Mouse (Mus musculus): Measurements from ENCODE around the gene Spn. TPM values are rescaled to one million over a fixed set of nuclear protein-coding genes. Genes with fewer than 3 reads are reported as not detected.

Gene Spn
- polyA plus RNA-seq, 1 experiment: 21.7 TPM

- no peaks in the 10 kb centered on the region for H3K36me3 ChIP-seq (ENCODE audit: control insufficient read depth, insufficient read depth)
- no peaks in the 10 kb centered on the region for H3K27me3 ChIP-seq (ENCODE audit: control insufficient read depth, insufficient read depth, insufficient read length)
- H3K4me2 ChIP-seq (ENCODE audit: low read depth): peak overlapping the region; percentile 55
- H3ac ChIP-seq (ENCODE audit: control insufficient read depth, insufficient read length): no peak overlapping the region
- TF ChIP-seq SRF (IDR thresholded peaks at IDR 0.05; ENCODE audit: control insufficient read depth, insufficient read length, low read depth) (no peak), MYOG (IDR thresholded peaks at IDR 0.05; ENCODE audit: control insufficient read depth in 1 of 3, insufficient read depth in 1 of 3, insufficient read length in 2 of 3, low read depth in 2 of 3) (peak in 2 of 3 experiments; percentile 17 to 77), E2F4 (IDR thresholded peaks at IDR 0.05; ENCODE audit: insufficient read depth) (no peak), MAX (IDR thresholded peaks at IDR 0.05; ENCODE audit: low read depth) (no peak), USF1 (IDR thresholded peaks at IDR 0.05; ENCODE audit: low read depth) (no peak), POLR2AphosphoS2 (IDR thresholded peaks at IDR 0.05; ENCODE audit: insufficient read length, low read depth) (no peak), REST (IDR thresholded peaks at IDR 0.05; ENCODE audit: insufficient read depth, insufficient read length) (no peak), POLR2A (IDR thresholded peaks at IDR 0.05; ENCODE audit: insufficient read length, low read depth) (no peak), MYOD1 (IDR thresholded peaks at IDR 0.05; ENCODE audit: control insufficient read depth in 1 of 3, insufficient read length in 2 of 3, low read depth in 2 of 3) (peak in 1 of 3 experiments; percentile 37), CEBPB (IDR thresholded peaks at IDR 0.05; ENCODE audit: insufficient read depth, poor library complexity, severe bottlenecking) (peak; percentile 56; the same call in 1 of the 2 replicates), TCF3 (IDR thresholded peaks at IDR 0.05; ENCODE audit: insufficient read length, low read depth) (no peak), TCF12 (IDR thresholded peaks at IDR 0.05; ENCODE audit: insufficient read depth, poor library complexity, severe bottlenecking) (peak; percentile 36)
- no peak overlapping the region for H3K4me3 ChIP-seq
- H3K79me2 ChIP-seq (ENCODE audit: control insufficient read depth, insufficient read depth): no peaks in the 10 kb centered on the region
These were observed 43.2 kb upstream of the Spn start for GRCm38 (mm10) chr7:127180783-127181182.

- Histone ChIP-seq H3K4me2 (ENCODE audit: low read depth) (peak overlapping the region; percentile 6), H3K79me2 (ENCODE audit: control insufficient read depth, insufficient read depth) (no peaks in the 10 kb centered on the region), H3K27me3 (ENCODE audit: control insufficient read depth, insufficient read depth, insufficient read length) (no peaks in the 10 kb centered on the region), H3K4me3 (no peak overlapping the region), H3K36me3 (ENCODE audit: control insufficient read depth, insufficient read depth) (no peaks in the 10 kb centered on the region), H3ac (ENCODE audit: control insufficient read depth, insufficient read length) (no peak overlapping the region)
- TF ChIP-seq MYOD1 (IDR thresholded peaks at IDR 0.05; ENCODE audit: control insufficient read depth in 1 of 3, insufficient read length in 2 of 3, low read depth in 2 of 3): peak in 1 of 3 experiments; percentile 36
- TF ChIP-seq SRF (IDR thresholded peaks at IDR 0.05; ENCODE audit: control insufficient read depth, insufficient read length, low read depth): no peak
- no peak for TF ChIP-seq E2F4 (IDR thresholded peaks at IDR 0.05; ENCODE audit: insufficient read depth)
- TF ChIP-seq USF1 (IDR thresholded peaks at IDR 0.05; ENCODE audit: low read depth): peak; percentile 11
These were observed 39.3 kb upstream of the Spn start for GRCm38 (mm10) chr7:127176937-127177336.

GRCm38 (mm10) chr7:127166501-127166900 lies 28.9 kb upstream of the Spn start:
- no peak overlapping the region for H3ac ChIP-seq (ENCODE audit: control insufficient read depth, insufficient read length)
- H3K27me3 ChIP-seq (ENCODE audit: control insufficient read depth, insufficient read depth, insufficient read length): peaks cover 7% of the 10 kb centered on the region
- no peak for TF ChIP-seq MAX (IDR thresholded peaks at IDR 0.05; ENCODE audit: low read depth)
- TF ChIP-seq POLR2A (IDR thresholded peaks at IDR 0.05; ENCODE audit: insufficient read length, low read depth): no peak
- no peak for TF ChIP-seq TCF3 (IDR thresholded peaks at IDR 0.05; ENCODE audit: insufficient read length, low read depth)
- no peak for TF ChIP-seq POLR2AphosphoS2 (IDR thresholded peaks at IDR 0.05; ENCODE audit: insufficient read length, low read depth)
- TF ChIP-seq MYOD1 (IDR thresholded peaks at IDR 0.05; ENCODE audit: control insufficient read depth in 1 of 3, insufficient read length in 2 of 3, low read depth in 2 of 3): no peak
- no peak for TF ChIP-seq E2F4 (IDR thresholded peaks at IDR 0.05; ENCODE audit: insufficient read depth)
- no peak for TF ChIP-seq USF1 (IDR thresholded peaks at IDR 0.05; ENCODE audit: low read depth)
- no peak for TF ChIP-seq TCF12 (IDR thresholded peaks at IDR 0.05; ENCODE audit: insufficient read depth, poor library complexity, severe bottlenecking)
- TF ChIP-seq SRF (IDR thresholded peaks at IDR 0.05; ENCODE audit: control insufficient read depth, insufficient read length, low read depth): no peak
- no peak for TF ChIP-seq REST (IDR thresholded peaks at IDR 0.05; ENCODE audit: insufficient read depth, insufficient read length)
- TF ChIP-seq MYOG (IDR thresholded peaks at IDR 0.05; ENCODE audit: control insufficient read depth in 1 of 3, insufficient read depth in 1 of 3, insufficient read length in 2 of 3, low read depth in 2 of 3): no peak
- no peak for TF ChIP-seq CEBPB (IDR thresholded peaks at IDR 0.05; ENCODE audit: insufficient read depth, poor library complexity, severe bottlenecking)
- no peak overlapping the region for H3K4me3 ChIP-seq
- no peak overlapping the region for H3K4me2 ChIP-seq (ENCODE audit: low read depth)
- no peaks in the 10 kb centered on the region for H3K36me3 ChIP-seq (ENCODE audit: control insufficient read depth, insufficient read depth)
- no peaks in the 10 kb centered on the region for H3K79me2 ChIP-seq (ENCODE audit: control insufficient read depth, insufficient read depth)

- Histone ChIP-seq H3K4me2 (ENCODE audit: low read depth) (no peak overlapping the region), H3K36me3 (ENCODE audit: control insufficient read depth, insufficient read depth) (no peaks in the 10 kb centered on the region)
- no peak for TF ChIP-seq POLR2AphosphoS2 (IDR thresholded peaks at IDR 0.05; ENCODE audit: insufficient read length, low read depth)
- no peak for TF ChIP-seq E2F4 (IDR thresholded peaks at IDR 0.05; ENCODE audit: insufficient read depth)
- TF ChIP-seq POLR2A (IDR thresholded peaks at IDR 0.05; ENCODE audit: insufficient read length, low read depth): no peak
- TF ChIP-seq TCF3 (IDR thresholded peaks at IDR 0.05; ENCODE audit: insufficient read length, low read depth): no peak
- no peak for TF ChIP-seq MYOD1 (IDR thresholded peaks at IDR 0.05; ENCODE audit: control insufficient read depth in 1 of 3, insufficient read length in 2 of 3, low read depth in 2 of 3)
- TF ChIP-seq REST (IDR thresholded peaks at IDR 0.05; ENCODE audit: insufficient read depth, insufficient read length): no peak
- no peak for TF ChIP-seq MYOG (IDR thresholded peaks at IDR 0.05; ENCODE audit: control insufficient read depth in 1 of 3, insufficient read depth in 1 of 3, insufficient read length in 2 of 3, low read depth in 2 of 3)
- TF ChIP-seq MAX (IDR thresholded peaks at IDR 0.05; ENCODE audit: low read depth): no peak
- TF ChIP-seq USF1 (IDR thresholded peaks at IDR 0.05; ENCODE audit: low read depth): no peak
- TF ChIP-seq CEBPB (IDR thresholded peaks at IDR 0.05; ENCODE audit: insufficient read depth, poor library complexity, severe bottlenecking): no peak
- TF ChIP-seq TCF12 (IDR thresholded peaks at IDR 0.05; ENCODE audit: insufficient read depth, poor library complexity, severe bottlenecking): no peak
- TF ChIP-seq SRF (IDR thresholded peaks at IDR 0.05; ENCODE audit: control insufficient read depth, insufficient read length, low read depth): no peak
These were observed 28.2 kb upstream of the Spn start for GRCm38 (mm10) chr7:127165607-127166493.

More at GRCm38 (mm10) chr7:127165607-127166493, 28.2 kb upstream of the Spn start:
- no peaks in the 10 kb centered on the region for H3K79me2 ChIP-seq (ENCODE audit: control insufficient read depth, insufficient read depth)
- peaks cover 7% of the 10 kb centered on the region for H3K27me3 ChIP-seq (ENCODE audit: control insufficient read depth, insufficient read depth, insufficient read length)
- H3K4me3 ChIP-seq: no peak overlapping the region
- H3ac ChIP-seq (ENCODE audit: control insufficient read depth, insufficient read length): no peak overlapping the region
